Mouse (Mus musculus) spleen, adult 12 weeks (tissue): Measurements from ENCODE around the gene Kat8.
"Not testable (repeated sequence)": the region's sequence is repeated elsewhere in the genome, so short reads cannot be mapped to it uniquely, and the experiment has no call there.

Source experiments
- DNase-seq: peaks from one replicate; pipeline ENCODE4 v3.0.0; 2022; ENCODE audit warnings: low spot score

Gene Kat8

DNA sequence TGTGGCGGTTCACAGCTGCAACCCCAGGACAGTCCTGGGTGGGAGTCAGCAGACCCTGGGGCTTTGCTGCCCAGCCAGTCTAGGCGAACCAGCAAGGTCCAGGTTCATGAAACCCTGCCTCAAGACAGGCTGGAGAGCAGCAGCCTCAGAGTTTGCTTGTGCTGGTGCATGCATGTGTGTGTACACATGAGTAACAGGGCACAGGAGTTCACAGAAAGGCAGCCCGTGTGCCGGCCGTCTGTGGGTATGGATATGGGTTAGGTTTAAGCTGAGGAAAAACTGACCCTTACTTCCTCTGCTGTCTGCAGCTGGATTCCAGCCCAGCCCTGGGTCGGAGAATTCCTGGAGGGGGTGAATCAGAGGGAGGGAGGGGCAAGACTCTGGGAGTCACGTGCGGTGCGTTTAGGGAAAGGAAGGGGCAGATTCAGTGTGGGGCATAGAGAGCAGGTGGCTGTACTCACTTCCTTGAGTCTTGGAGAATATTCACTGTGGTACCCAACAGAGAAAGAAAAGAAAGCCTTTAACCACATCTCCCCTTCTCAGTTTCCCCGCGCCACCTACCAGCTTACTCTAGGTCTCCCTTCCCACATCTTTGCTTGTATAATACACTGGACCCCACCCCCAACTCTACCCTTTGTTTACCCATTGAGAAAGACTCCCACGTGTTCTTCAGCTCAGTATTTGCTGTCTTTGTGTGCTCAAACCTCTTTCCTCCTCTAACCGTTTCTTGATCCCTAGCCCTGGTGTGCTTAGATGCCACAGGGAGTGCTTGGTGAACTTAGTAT is 19.2 kb downstream of the Kat8 start:
- DNase-seq, result no peak

GRCm38 (mm10) chr7:127932273-127933031 is 20.1 kb downstream of the Kat8 start:
- DNase-seq, result no peak

DNA sequence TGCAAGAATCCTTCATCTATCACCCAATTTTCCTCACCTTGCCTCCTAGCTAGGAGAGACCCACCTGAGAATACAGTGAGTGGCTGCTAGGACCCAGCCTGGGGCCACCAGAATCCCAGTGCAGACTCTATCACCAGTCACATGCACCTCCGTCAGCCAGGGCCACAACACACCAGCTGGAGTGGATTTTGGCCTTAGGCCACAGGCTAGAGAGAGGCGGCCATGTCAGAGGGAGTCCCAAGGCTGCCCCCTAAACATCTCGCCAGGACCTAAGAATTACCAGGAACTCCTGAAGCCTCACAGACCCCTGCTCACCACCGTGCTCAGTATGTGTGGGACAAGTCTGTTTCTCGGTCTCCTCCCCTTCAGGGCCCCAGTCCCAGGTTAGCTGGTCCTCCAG is 21.8 kb downstream of the Kat8 start:
- DNase-seq, result no peak

DNA sequence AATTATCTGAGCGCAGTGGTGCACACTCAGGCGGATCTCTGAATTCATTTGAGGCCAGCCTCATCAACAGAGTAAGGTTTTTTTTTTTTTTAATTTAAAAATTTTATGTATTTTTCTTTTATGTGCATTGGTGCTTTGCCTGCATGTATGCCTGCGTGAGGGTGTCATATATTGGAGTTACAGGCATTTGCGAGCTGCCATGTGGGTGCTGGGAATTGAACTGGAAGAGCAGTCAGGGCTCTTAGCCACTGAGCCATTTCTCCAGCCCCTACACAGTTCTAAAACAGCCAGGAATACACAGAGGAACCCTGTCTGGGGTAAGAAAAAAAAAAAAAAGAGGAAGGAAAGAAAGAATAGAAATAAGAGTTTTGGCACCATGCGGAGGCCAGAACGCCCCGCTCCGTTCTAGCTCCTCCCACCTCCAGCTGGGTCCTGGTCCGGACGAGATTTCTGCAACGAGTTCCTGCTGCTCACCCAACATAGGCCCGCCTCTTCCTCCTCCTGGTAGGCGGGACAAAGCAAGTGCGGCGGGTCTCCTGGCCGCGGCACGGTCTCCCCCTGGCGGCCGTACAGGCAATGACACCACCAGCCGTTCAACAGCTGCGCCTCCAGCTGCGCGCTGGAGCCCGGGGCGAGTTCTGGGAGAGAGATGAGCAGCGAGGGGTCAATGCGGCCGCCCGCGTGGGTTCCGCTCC is 22.9 kb downstream of the Kat8 start:
- DNase-seq, result peak; percentile 90

GRCm38 (mm10) chr7:127935748-127936159 is 23.4 kb downstream of the Kat8 start:
- DNase-seq, result no peak

DNA sequence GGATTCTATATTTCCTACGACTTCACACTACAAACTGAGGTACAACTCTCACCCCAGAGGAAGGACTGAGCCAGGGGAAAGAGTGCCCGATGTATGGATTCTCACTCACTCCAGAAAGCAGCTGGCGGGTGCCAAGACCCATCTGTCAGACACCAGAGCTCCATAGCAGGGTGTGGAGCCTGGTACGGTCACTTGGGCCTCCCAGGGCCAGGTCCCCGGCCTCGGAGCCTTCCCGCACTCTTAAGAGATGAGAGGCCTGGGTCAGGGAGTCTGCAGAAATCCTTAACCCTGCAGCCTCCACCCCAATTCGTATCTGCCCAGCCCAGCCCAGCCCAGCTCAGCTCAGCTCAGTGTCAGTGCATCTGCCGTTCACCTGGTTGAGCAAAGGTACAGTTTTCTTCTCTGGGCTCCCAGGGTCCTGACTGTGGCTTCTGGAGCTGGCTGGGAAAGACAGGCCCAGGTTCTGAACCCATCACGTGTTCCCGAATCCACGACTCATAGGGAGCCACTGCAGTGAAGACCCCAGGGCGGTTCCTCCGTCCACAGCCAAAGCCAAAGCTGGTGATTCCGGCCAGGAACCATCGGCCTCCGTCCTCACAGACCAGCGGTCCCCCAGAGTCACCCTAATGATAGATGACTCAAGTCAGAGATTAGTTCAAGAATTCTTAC is 24.0 kb downstream of the Kat8 start:
- no peak for DNase-seq

DNA sequence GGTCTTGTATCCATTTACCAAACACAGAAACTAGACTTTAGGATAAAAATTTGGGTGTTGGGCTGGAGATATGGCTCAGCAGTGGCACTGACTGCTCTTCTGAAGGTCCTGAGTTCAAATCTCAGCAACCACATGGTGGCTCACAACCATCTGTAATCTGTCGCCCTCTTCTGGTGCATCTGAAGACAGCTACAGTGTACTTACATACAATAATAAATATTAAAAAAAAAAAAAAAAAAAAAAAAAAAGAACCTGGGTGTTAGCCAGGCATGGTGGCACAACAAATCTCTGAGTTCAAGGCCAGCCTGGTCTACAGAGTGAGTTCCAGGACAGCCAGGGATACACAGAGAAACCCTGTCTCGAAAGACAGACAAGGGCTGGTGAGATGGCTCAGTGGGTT is 29.8 kb downstream of the Kat8 start:
- DNase-seq, result not testable (repeated sequence)

DNA sequence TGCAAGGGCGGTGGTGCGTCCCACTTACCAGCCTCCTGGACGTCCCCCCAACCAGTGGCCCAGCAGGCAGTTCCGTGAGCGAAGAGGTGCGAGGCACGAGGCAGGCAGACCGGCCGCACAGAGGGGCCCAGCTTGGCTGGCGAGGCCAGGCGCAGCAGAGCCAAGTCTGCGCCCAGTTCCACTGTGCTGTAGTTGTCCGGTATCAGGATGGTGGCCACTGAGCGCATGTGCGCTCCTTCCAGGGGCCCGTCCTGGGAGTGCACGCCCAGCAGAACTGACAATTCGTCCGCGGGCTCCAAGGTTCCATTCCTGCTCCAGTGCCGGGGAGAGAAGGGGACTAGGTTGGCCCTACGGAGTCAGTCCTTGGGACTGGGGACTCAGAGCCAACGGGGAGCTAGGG is 32.3 kb downstream of the Kat8 start:
- no peak for DNase-seq

- no peak for DNase-seq
Observed at GRCm38 (mm10) chr7:127946470-127947023, 34.2 kb downstream of the Kat8 start, which contains the start of gene Prss36. TSS of gene Prss36 (minus strand) at chr7:127946725.

DNA sequence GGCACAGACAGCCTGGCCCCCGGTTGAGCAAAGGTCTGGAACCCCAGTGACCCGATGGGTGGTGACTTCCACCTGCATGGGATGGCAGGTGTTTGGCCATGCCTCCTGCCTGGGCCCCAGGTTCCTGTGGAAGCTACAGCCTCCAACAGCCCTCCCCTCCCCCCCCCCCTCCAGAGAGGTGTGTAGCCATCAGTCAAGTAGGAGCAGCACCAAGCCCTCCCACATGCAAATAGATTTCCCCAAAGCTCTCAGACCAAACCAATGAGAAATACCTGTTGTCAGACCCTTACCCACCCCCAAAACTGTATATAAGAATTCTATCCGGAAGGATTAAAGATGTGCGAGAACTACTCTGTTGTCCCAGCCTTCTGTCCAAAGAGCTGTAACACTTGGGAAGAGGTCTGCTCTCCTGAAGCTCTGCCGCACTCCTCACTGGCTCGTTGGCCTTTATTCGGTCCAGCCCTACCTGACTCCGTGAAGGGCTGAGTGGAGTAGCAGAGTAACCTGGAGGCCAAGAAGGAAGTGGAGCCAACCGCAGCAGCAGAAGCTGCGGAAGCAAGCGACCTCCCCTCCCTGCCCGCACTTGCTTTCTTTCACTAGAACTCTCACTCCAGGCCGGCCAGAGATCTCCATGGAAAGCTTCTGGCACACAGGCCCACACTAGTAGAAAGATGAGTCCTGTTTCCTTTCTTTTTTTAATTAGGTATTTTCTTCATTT is 40.7 kb downstream of the Kat8 start:
- DNase-seq, result no peak

DNA sequence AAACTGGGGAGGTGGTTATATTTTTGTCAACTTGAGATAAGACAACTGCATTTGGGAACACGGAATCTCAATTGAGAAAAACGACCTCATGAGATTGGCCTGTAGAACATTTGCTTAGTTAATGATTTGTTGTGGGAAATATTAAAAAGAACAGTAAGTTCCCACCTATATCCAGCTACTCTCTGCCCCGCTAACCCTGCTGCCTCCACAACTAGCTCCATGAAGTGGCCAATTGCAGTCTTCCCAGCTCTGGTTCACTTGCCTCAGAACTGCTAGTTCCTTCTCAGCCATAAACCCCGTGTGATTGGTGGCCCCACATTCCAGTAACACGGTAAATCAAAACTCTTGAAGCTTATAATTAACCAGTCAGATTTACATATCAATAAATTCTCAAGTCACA is 47.0 kb downstream of the Kat8 start:
- DNase-seq, result no peak

DNA sequence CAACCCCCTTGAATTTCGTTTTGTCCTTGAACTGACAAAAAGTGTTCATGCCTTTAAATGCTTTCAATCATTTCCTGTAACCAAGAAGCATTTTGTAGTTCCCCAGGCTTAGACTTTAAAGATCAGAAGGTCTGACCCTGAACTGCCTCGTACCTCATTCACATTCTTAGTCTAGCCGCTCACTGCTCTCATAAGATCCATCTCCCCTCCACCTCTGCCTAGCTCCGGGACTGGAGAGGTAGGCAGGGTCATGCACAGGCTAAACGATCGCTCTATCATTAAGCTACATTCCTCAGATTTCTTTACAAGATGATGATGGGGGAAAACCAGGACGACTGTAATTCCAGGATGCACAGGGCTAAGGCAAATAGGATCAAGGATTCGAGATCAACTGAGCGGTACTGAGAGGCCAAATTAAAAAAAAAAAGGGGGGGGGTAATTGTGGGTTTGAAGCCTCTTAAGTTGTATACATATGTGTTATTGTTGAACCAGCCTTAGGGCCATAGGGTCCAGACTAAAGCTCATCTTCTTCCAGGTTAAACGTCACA is 54.1 kb downstream of the Kat8 start:
- no peak for DNase-seq

- peak; percentile 96 for DNase-seq
Observed at GRCm38 (mm10) chr7:127967004-127967921, 54.9 kb downstream of the Kat8 start, which contains the start of gene Fus. TSS of gene Fus (plus strand) at chr7:127967457.

DNA sequence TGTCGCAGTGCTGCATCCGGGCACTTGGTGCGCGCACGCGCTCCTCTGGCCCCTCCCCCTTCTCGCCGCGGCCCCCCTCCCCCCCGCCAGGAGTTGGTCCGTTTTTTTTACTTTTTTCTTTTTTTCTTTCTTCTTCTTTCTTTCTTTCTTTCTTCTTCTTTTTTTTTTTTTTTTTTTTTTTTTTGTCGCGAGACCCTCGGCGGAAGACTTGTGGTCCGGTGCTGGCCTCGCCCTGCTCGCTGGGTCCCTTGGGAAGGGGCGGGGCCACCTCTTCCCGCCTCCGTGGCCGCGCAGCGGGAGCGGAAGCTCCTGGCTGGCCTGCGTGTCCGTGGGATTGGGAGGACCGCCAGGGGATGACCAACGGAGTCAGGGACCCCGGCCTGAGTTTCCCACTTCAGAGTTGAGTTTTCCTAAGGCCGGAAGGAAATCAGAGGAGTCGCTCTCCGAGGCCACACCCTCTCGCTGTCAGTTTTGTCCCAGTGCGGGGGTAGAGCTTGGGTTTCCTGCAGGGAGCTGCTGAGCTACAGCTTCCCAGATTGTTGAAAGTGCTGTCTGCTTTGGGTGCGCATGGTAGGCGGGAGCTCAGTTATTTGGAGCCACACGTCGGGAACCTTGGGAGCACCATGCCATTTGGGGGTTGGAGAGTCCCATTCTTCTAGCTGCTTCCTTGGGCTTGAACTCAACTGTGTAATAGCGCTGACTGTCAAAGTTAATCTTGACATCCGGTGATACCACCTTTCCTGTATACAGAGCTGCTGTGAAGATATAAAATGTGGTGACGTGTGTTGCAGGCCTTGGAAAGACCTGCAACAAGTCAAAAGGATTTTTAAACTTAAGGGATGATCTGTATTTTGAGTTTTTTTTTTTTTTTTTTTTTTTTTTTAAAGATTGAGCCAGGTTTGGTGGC is 55.9 kb downstream of the Kat8 start:
- DNase-seq, result peak; percentile 55

DNA sequence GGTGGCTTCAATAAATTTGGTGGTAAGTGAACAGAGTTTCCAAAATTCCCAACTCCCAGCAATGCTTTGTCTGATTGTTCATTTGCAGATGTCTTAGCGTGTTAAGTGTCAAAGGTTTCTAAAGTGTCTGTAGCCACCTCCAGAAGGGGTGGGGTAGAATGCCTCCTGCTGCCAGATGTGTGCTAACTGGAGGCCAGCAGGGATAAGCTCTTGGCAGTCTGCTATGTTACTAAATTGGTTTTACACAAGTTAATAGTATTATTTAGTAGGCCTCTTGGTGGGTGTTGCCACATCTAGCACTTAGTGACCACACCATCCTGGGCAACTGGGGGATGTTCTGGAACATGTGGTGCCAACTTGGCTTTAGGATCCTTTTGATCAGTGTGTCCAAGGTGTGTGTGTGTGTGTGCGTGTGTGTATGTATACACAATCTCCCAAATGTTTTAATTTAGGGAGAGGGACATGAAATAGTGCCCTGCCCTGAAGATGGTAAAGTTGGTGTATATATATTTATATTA is 62.2 kb downstream of the Kat8 start:
- no peak for DNase-seq
